Mouse (Mus musculus): ENCODE measurements around the gene Naa80. TPM values are rescaled to one million over a fixed set of nuclear protein-coding genes. Genes with fewer than 3 reads are reported as not detected.
A peak's percentile ranks its signal among the peaks of the same experiment; 100 is the strongest.

Gene Naa80
- 10 to 100 TPM; 12.1 to 15.7 TPM for total RNA-seq (2021)
- long read RNA-seq, experiment 1, transcript Naa80-201 (2 exons, 2,053 nt), result major isoform, 12 of 12 reads
- long read RNA-seq, experiment 1, partial matches to known transcripts, result 0 of 12 reads
- long read RNA-seq, experiment 1, other reads (novel, unspliced or antisense), result 0 of 12 reads
- long read RNA-seq, experiment 2, transcript Naa80-201 (2 exons, 2,053 nt), result major isoform, 10 of 10 reads
- long read RNA-seq, experiment 2, partial matches to known transcripts, result 0 of 10 reads
- long read RNA-seq, experiment 2, other reads (novel, unspliced or antisense), result 0 of 10 reads

DNA sequence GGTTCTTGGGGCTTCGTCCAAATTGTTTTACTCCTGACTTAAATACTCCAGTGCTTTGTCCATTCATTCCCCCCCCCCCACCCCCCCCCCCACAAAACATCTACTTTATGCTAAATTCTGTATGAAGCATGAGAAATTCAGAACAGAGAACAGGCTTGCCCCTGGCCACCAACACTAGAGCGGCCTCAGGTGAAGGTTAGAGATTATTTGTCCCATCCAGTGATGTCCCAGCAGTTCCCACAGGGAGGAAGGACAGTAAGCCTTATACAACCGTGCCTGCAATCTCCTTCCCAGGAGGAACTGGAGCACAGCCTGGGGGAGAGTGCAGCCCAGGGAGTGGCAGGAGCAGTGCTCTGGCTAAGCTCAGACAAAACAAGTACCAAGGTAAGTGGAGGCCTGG lies at the start of gene Naa80:
Naa80 (plus strand) TSS at position 301 of the 400 bp plus-strand sequence.
- no peak for DNase-seq

DNA sequence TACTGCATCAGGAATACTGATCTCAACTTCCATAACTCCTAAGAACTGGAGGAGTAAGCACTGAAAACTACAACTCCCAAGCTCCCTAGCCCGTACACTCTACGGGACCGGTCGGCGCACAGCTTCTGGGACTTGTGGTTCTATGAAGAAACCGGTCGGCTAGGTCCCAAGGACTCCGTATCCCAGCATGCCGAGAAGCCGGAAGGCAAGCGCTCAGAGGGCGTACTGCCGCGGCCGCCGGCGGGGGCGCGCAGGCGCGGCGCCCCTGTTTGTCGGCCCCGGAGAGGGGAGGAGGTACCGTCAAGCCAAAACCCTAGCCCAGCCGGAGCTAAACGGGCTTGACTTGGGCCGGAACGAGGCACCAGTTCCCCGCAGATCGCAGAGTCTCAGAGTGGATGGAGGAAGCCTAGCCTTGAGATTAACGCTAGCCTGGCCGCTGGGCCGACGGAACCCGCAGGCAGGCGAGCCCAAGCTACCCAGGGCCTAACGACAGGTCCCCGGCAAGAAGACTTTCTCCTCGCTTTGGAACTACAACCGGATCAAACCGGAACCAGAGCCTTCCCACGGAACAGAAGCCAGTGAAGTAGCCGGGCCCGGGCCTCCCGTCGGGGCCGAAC lies 44.8 kb upstream of the Naa80 start, which contains the start of gene Tmem115:
Tmem115 (plus strand) TSS at position 155 of the 617 bp plus-strand sequence.
- DNase-seq, result peak; percentile 83

DNA sequence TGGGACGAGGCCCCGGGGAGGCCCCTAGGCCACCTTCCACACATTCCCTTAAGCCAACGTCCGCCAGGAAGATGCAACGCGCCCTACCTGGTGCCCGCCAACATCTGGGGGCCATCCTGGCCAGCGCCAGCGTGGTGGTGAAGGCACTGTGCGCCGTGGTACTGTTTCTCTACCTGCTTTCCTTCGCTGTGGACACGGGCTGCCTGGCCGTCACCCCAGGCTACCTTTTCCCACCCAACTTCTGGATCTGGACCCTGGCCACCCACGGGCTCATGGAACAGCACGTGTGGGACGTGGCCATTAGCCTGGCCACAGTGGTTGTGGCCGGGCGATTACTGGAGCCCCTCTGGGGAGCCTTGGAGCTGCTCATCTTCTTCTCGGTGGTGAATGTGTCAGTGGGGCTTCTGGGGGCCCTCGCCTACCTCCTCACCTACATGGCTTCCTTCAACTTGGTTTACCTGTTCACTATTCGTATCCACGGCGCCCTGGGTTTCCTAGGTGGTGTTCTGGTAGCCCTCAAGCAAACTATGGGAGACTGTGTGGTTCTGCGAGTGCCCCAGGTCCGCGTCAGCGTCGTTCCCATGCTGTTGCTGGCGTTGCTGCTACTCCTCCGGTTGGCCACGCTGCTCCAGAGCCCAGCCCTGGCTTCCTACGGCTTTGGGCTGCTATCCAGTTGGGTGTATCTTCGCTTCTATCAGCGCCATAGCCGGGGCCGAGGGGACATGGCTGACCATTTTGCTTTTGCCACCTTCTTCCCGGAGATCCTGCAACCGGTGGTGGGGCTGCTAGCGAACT lies 44.1 kb upstream of the Naa80 start:
- DNase-seq, result peak; percentile 49

DNA sequence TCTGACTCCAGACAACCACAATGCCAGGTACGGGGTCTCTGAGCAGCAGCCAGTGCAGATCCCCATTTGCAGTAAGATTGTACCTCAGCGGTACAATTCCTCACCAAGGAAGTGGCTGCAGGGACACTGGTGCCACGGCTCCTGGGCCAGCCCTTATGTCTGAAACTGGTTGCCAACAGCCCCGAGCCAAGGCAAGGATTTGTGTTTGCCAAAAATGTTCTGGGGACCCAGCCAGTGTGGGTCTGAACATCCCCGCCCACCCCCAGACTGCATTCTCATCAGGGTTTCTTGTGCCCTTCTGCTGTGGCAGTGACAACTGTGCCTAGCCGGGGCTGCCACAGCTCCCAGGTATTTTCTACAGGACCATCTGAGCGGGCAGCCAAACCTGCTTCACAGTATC lies 40.5 kb upstream of the Naa80 start:
- DNase-seq, result no peak

DNA sequence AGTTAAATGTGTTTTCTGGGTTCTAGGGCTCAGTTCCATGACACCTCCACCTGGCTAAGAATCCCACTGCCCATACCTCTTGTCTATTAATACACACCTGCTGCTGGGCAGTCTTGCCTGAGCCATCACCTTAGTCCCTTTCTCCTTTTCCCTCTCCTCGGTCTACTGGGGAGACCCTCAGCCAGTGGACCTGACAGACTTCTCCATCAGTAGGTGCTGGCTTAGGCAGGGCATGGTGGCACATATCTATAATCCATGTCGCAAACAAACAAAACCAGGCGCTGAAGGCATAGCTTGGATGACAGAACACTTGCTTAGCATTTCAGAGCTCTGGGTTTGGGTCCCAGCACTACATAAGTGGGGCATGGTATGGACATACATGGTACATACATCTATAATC lies 40.0 kb upstream of the Naa80 start:
- no peak for DNase-seq

DNA sequence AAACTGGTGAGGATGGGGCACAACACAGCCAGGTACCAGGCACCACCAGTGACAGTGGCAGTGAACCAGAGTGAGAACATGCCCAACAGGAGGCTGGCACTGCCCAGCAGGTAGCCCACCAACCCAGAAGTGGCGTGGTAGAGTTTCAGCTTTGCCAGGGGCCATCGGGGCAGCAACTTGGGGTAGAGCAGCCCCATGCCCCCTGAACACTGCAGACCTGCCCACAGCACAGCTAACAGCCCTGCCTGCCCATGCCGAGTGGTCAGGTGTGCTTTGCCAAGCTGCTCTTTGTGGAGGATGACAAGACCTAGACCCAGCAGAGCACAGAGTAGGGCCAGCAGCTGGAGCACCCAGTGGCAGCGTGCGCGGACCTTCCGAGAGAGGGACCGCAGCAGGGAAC lies 38.7 kb upstream of the Naa80 start:
- DNase-seq, result no peak

DNA sequence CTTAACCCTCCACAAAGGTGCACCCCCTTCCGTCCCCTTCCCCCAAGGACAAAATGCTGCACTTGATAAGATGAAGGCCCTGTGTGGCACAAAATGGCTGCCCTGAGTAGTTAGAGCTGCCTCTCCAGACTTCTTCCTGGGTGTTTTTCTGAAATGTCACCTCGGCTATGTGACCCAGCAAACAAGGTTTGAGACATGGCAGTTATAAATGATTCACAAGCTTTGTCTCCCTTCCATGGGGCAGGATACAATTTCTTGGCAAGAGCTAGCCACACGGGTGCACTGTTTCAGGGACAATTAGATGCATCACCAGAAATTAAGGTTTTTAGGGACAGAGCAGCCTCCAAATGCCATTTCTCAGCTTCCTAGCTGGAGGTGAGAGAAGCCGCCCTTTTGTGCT lies 38.3 kb upstream of the Naa80 start:
- no peak for DNase-seq

DNA sequence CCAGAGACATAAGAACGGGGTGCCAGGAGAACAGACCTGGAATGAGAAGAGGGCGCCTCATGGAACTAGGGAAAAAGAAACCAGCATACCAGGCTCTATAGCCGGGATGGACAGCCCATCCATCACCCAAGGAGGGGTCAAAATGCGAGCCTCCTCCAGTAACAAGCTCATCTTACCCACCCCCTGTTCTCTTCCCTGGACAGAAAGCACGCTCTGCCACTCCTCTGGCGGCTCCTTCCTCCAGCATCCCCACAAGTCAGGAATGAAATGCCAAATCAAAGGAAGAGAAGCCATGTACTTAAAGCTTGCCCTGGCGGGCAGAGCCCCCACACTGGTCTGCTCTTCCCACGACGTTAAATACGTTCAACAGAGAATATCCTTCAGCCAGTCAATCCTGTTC lies 37.7 kb upstream of the Naa80 start:
- DNase-seq, result no peak

DNA sequence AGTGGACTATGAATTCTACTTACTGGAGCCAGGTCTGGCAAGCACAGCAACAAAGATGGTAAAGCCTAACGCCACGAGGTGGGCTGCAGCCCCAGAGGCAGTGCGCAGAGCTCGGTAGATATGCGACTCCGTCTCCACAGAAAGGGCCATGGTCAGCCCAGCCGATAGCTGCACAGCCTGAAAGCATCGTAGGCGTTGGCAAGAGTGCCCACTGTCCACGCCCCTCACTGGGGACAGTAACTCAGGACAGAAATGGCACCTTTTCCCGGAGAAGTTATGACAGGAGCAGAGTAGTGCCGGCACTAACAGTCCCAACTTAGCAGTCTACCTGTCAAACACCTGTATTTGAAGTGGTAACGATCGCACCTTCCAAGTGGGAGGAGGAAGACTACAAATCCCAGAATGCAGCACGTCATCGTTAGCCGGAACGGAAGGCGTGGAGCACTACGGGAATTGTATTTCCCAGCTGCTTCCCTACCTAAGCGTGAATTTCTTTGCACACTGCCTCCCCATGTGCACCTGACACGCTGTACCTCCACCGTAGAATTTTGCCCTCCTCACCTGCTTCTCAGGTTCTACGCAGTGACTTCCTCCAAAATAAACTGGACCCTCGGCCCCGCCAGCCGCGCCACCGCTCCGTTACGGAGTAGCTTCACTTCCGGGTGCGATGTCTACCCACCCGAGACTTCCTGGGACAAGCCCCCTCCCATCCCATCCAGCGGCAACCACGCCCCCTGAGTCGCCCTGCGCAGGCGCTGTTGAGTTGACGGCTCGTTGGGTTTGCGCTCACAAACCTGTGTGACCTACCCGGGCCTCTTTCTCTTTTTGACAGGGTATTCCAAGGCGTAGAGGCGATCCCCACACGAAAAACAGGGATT lies 37.0 kb upstream of the Naa80 start, which contains the start of the genes Cyb561d2 and Nprl2:
Cyb561d2 (minus strand) TSS at position 720 of the 878 bp plus-strand sequence.
Nprl2 (plus strand) TSS at position 753 of the 878 bp plus-strand sequence.
- DNase-seq, result peak; percentile 92

DNA sequence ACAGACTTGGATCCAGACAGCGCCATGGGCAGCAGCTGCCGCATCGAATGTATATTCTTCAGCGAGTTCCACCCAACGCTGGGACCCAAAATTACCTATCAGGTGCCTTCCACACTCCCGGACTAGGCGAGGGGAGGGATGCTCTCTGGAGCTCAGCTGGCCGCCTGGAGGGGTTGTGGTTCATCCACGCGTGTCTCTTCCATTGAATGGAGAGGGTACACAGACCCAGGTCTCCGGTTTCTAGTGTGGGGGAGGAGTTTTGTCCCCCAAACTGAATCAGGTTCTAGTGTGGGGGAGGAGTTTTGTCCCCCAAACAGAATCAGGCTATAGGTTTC lies 36.4 kb upstream of the Naa80 start:
- DNase-seq, result no peak

DNA sequence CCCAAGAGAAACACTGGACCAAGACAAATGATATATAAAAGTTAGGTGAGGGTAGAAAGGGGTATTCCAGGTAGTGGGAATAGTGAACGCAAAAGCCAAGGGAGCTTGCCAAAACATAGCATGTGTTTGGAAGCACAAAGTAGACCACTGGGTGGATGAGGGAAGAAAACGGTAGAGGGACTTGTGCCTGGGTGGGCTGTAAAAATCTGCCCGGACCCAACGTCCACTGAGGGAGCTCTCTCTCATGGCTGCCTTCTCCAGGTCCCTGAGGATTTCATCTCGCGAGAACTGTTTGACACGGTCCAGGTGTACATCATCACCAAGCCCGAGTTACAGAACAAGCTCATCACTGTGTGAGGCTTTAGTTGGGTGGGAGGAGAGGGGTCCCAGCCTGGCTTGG lies 36.0 kb upstream of the Naa80 start:
- no peak for DNase-seq

DNA sequence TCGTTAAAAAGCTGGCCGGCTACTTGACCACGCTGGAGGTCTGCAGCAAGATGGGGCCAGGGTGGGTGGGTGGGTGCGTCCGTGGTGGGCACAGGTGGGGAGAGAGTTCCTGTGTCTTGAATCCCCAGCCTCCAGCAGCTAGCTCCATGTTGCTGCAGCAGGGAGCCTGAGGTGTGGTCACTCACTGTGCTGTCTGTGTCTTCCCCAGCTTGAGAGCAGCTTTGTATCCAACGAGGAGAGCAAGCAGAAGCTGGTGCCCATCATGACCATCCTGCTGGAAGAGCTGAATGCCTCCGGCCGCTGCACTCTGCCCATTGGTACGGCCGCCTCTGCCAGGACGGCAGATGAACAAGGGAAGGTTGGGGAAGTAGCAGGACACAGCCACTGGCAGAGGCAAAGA lies 35.4 kb upstream of the Naa80 start:
- no peak for DNase-seq

DNA sequence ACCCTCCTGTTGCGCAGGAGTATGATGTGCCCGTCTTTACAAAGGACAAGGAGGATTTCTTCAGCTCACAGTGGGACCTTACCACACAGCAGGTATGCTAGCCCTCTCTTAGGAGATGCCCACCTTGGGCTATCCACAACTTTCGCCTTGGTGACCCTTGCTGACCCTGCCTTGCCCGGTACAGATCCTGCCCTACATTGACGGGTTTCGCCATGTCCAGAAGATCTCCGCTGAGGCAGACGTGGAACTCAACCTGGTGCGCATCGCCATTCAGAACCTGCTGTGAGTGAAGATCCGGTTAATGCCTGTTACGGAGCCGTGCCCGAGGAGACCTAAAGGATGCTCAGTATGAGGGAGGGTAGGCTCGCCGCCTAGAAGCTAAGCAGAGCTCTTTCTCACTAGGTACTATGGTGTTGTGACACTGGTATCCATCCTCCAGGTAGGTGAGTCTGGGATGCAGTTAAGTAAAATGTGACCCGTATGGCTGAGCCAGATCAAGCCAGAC lies 34.4 kb upstream of the Naa80 start:
- DNase-seq, result no peak

DNA sequence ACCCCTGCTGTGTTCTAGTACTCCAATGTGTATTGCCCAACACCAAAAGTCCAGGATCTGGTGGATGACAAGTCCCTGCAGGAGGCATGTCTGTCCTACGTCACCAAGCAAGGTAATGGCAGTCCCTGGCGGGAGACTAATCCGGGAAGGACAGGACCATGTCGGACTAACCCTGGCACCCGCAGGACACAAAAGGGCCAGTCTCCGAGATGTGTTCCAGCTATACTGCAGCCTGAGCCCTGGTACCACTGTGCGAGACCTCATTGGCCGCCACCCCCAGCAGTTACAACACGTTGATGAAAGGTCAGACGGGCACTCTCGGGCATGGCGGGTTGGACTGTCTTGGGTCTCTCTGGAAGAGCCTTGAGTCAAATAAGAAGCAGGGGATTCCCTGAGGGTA lies 34.0 kb upstream of the Naa80 start:
- DNase-seq, result no peak

DNA sequence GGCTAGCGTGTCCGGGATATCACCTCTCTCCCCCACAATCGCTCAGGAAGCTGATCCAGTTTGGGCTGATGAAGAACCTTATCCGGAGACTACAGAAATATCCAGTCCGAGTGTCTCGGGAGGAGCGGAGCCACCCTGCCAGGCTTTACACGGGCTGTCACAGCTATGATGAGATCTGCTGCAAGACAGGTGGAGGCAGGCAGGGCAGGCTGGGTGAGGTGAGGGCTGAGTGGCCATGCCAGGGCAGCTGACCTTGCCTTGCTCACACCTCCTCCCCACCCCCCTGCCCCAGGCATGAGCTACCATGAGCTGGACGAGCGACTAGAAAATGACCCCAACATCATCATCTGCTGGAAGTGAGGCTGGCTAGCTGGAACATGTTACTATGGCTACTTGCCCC lies 33.5 kb upstream of the Naa80 start:
- no peak for DNase-seq

DNA sequence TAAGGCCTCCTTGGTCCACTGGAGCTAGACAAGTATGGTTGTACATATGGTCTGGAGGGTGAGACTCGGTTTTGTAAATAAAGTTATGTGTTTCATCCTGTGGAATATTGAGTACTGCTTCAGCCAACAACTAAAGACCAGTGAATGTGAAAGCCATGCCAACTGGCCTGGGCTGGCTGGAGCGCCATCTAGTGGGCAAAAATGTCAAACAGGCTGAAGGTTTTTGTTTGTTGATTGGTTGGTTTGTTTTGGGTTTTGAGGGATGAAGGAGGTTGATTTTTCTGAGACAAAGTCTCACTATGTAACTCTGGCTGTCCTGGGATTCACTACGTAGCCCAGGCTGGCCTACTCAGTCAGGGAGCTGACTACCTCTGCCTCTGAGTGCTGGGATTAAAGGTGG lies 33.1 kb upstream of the Naa80 start:
- peak; percentile 83 for DNase-seq

DNA sequence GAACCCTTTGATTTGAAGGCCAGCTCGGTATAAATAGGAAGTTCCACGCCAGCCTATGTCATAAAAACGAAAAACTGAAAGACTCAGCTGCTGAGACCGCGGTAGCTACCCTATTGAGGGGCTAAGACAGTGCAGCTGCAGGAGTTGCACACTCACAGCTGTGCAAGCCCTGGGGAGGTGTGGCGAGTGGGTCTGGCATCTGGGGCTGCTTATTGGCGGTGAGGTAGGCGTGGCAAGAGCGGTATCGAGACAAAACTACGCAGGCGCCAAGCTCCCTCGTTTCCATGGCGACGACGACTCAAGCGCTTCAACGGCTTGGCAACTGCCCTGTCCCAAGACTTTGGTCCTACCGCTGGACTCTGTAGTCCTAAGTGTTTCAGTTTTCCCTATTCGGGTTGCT lies 31.7 kb upstream of the Naa80 start, which contains the start of gene Zmynd10:
Zmynd10 (plus strand) TSS at position 273 of the 400 bp plus-strand sequence.
- DNase-seq, result peak; percentile 85

DNA sequence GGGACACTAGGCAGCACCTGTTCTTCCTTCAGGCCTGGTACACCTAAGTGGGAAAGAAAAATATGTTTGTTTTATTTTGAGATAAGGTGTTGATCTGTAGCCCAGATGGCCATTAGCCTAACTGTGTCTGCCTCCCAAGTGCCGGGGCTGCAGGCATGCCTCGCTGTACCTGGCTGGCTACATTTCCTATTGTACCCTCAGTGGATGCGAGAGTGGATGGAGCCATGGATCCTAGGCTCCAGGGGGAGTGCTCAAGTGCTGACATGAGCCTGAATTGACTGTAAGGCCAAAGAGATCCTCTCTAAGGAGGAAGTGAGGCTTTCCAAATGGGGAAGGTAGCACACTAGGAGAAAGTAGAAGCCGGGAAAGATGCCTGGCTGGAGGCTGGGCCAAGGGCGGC lies 30.7 kb upstream of the Naa80 start:
- DNase-seq, result no peak

DNA sequence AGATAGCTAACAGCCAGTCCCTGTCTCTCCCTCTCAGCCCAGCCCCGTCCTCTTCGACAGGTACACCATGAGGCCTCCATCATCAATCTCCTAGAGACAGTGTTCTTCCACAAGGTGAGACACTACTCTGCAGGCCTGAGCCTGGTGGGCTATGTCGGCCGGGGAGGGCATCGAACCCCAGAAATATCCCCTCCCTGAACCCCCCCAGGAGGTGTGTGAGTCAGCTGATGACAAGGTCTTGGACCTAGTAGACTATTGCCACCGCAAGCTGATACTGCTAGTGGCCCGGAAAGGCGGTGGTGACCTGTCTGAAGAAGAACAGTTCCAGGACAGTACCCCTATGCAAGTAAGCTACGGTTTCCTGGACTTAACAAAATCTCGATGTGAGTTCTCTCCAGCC lies 29.9 kb upstream of the Naa80 start:
- DNase-seq, result no peak

DNA sequence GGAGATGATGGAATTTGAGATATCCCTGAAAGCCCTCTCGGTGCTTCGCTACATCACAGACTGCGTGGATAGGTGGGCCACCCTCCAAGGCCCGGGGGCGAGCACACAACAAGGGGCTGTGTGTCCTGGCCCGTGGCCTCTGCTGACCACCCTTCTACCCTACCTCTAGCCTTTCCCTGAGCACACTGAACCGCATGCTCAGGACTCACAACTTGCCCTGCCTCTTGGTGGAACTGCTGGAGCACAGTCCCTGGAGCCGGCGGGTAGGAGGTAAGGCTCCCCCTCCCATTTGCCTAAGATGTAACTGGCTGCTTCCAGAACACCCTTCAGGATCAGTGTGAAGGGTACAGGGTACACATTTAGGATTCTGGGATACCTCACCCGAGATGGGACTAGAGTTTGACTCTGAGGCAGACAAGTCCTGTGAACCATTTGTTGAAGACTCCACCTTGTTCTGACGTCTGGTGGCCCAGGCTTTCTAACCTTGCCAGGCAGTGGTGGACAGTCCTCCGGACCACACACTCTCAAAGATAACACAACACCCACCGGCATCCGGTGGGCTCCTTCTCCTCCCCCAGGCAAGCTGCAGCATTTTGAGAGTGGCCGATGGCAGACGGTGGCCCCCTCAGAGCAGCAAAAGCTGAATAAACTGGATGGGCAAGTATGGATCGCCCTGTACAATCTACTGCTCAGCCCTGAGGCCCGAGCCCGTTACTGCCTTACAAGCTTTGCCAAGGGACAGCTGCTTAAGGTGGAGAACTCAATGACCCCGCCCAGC lies 29.2 kb upstream of the Naa80 start:
- no peak for DNase-seq

DNA sequence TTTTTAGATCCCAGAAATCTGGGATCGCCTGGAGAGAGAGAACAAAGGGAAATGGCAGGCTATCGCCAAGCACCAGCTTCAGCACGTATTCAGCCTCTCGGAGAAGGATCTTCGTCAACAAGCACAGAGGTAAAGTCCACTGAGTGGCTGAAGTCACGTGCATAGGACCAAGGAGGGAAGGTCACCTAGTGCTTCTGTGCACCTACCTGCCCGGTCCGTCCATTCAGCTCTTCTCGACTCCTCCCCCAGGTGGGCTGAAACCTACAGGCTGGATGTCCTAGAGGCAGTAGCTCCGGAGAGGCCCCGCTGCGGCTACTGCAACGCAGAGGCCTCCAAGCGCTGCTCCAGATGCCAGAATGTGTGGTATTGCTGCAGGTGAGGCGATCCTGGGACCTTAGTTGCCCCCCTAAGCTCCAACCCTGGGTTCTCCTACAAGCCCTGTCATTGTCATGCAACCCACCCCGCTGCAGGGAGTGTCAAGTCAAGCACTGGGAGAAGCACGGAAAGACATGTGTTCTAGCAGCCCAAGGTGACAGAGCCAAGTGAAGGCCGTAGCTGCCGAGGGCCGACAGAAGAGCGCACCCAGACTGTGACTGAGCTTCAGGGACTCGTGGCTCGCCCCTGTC lies 28.1 kb upstream of the Naa80 start:
- DNase-seq, result no peak
